Mouse (Mus musculus) intestine, embryonic 14.5 days (tissue): Measurements from ENCODE around the gene Ankef1. TPM values are rescaled to one million over a fixed set of nuclear protein-coding genes. Genes with fewer than 3 reads are reported as not detected.

Experiments
- ATAC-seq: fragments of 200-750 bp; cut with Nextera tagmentation; replicated peaks from 2 replicates; pipeline ENCODE4 v1.8.0; 2017; ENCODE audit warnings: low read depth, moderate number of reproducible peaks, moderate TSS enrichment, moderate library complexity; ENCODE audit not compliant: low FRiP score, low TSS enrichment
- DNase-seq: peaks from one replicate; pipeline ENCODE4 v3.0.0-alpha.2; 2018; ENCODE audit warnings: low spot score
- H3K27ac ChIP-seq: fragments of 300-500 bp; sonication (generic); 2 replicates; pipeline ENCODE4 v1.5.1; 2014; ENCODE audit warnings: low read depth, mild to moderate bottlenecking, control low read depth
- H3K27me3 ChIP-seq: fragments of 300-500 bp; sonication (generic); replicated peaks from 2 replicates; pipeline ENCODE4 v1.6.1; 2014; ENCODE audit warnings: low read length, control low read depth; ENCODE audit not compliant: control insufficient read depth, insufficient read depth
- H3K36me3 ChIP-seq: fragments of 300-500 bp; sonication (generic); 2 replicates; pipeline ENCODE4 v1.6.1; 2014; ENCODE audit warnings: low read length, control low read depth; ENCODE audit not compliant: control insufficient read depth, insufficient read depth
- H3K4me1 ChIP-seq: fragments of 300-500 bp; sonication (generic); replicated peaks from 2 replicates; pipeline ENCODE4 v1.6.1; 2014; ENCODE audit warnings: low read length, control low read depth, mixed read lengths; ENCODE audit not compliant: control insufficient read depth, insufficient read depth
- H3K4me2 ChIP-seq: fragments of 300-500 bp; sonication (generic); 2 replicates; pipeline ENCODE4 v1.6.1; 2014; ENCODE audit warnings: low read length
- H3K4me3 ChIP-seq: fragments of 300-500 bp; sonication (generic); 2 replicates; pipeline ENCODE4 v1.5.1; 2014; ENCODE audit warnings: low read depth, low read length, control low read depth, mixed read lengths
- H3K9ac ChIP-seq: fragments of 300-500 bp; sonication (generic); 2 replicates; pipeline ENCODE4 v1.6.1; 2014; ENCODE audit warnings: mild to moderate bottlenecking, low read length
- H3K9me3 ChIP-seq: fragments of 300-500 bp; sonication (generic); 2 replicates; pipeline ENCODE4 v1.6.1; 2016; ENCODE audit warnings: low read length, control low read depth; ENCODE audit not compliant: control insufficient read depth
- WGBS: fragments of 180-500 bp; shearing (Covaris S2); extraction: QIAGEN DNeasy Blood & Tissue Kit; methylation state at CpG from one replicate; pipeline ENCODE4 v1.1.7; 2014; 5-methylcytosine and 5-hydroxymethylcytosine counted together
- polyA plus RNA-seq: library from polyadenylated mRNA; unstranded; fragments of >200 nt; fragmentation: Nextera tagmentation; extraction: Ambion mirVana; gene quantifications from 2 replicates; pipeline ENCODE4 v1.2.1, GENCODE M21; 2014

Ankef1 gene
- polyA plus RNA-seq, 1 experiment from 2014 or later, result 0.35 TPM

DNA sequence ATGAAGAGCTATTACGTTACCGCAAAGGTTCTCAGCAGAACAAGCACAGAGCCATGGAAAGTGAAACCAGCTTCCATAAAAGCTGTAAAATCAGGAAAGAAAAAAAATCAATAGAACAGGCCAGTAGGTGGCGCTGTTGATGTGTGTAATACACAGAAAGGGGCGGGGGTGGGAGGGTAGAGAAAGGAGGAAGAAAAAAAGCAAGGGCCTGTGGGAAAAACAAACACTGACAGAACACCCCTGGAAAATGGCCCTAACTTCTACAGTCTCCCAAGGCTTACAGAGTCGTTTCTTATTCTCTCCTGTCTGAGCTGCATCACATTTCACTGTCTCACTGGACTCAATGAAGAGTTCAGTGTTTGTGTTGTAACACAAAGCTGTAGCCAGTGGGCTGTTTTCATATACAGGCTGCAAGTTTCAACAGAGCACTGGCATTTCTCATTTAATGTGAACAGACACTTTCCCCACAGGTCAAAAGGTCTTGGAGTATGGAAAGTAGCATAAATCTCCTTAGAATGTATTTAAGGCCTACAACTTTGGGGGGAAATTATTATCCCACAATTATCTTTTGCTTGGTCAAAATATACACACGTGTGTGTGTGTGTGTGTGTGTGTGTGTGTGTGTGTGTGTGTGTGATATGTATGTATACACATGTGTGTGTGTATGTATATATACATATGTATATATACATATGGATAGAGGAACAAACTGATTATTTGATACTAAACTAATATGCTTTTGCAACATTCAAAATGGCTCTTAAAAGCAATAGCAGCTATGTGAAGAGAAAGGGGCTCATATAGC lies 15.7 kb upstream of the Ankef1 start:
- H3K4me2 ChIP-seq, result peak overlapping the region; percentile 35; the same call in 1 of the 2 replicates

GRCm38 (mm10) chr2:136486986-136487385 lies 14.7 kb upstream of the Ankef1 start:
- 73% methylated on average over 5 of the region's 5 CpGs for WGBS
- ATAC-seq (no peak), DNase-seq (no peak)
- Histone ChIP-seq H3K4me1 (0 out of 2 replicates have a peak, but pooled peaks cover 4% of the 10 kb centered on the region), H3K9me3 (no peaks in the 10 kb centered on the region), H3K4me2 (no peak overlapping the region), H3K36me3 (no peaks in the 10 kb centered on the region), H3K27me3 (no peaks in the 10 kb centered on the region), H3K27ac (no peak overlapping the region), H3K9ac (no peak overlapping the region), H3K4me3 (no peak overlapping the region)

More for the DNA sequence above, 15.7 kb upstream of the Ankef1 start:
- Histone ChIP-seq H3K36me3 (no peaks in the 10 kb centered on the region), H3K4me1 (0 out of 2 replicates have a peak, but pooled peaks cover 4% of the 10 kb centered on the region), H3K9ac (no peak overlapping the region), H3K4me3 (no peak overlapping the region), H3K9me3 (no peaks in the 10 kb centered on the region), H3K27ac (0 out of 2 replicates have a peak overlapping the region, but pooled peaks have one; percentile 4), H3K27me3 (no peaks in the 10 kb centered on the region)
- WGBS, result 10% methylated on average over 6 of the region's 6 CpGs
- ATAC-seq (peak; percentile 88), DNase-seq (peak; percentile 90)

DNA sequence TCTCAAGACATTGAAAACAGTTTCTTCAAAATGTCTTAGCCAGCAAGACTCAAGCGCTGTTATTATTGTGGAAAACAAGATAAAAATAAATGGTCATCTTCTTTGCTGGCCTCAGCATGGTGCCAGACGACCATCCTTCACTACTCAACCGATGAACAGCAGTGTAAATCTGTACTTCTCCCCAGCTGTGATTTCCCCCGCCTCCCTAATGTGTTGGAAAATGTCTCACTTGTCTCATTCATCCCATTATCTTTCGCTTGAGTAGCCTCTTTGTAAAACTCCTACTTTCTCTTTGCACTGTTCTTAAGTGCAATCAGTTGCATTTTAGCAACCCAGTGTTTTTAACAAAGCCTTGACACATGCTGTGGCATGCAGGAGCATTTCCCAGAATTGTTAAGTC lies 9.4 kb downstream of the Ankef1 start:
- no peak for DNase-seq
- no peaks in the 10 kb centered on the region for H3K36me3 ChIP-seq
- WGBS, result 64% methylated on average over 5 of the region's 5 CpGs

DNA sequence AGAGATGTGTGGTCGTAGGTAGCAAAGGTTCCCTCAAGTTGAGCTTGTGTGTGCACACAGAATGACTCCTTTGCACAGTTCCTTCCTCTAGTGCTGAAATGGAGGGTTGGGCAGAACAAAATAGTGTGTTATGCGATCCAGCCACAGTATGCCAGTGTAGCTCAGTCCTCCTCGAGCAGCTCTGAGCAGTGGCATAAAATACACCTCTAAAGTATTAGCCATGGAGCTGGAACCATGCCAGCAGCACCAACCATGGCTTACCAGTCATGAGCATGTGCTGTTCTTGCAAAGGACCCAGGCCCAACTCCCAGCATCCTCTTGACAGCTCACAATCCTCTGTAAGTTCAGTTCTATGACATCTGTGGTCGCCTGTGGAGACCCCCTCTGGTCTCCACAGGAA lies 10.0 kb downstream of the Ankef1 start:
- no peak overlapping the region for H3K4me3 ChIP-seq
- ATAC-seq, result no peak
- no peaks in the 10 kb centered on the region for H3K36me3 ChIP-seq
- H3K4me1 ChIP-seq, result no peaks in the 10 kb centered on the region
- H3K27ac ChIP-seq, result no peak overlapping the region
- H3K27me3 ChIP-seq, result no peaks in the 10 kb centered on the region
- WGBS, result 80% methylated on average over 4 of the region's 4 CpGs
- no peak overlapping the region for H3K4me2 ChIP-seq
- no peak for DNase-seq
- no peak overlapping the region for H3K9ac ChIP-seq
- no peaks in the 10 kb centered on the region for H3K9me3 ChIP-seq

More for the DNA sequence above, 9.4 kb downstream of the Ankef1 start:
- no peak overlapping the region for H3K9ac ChIP-seq
- H3K9me3 ChIP-seq, result no peaks in the 10 kb centered on the region
- no peak overlapping the region for H3K27ac ChIP-seq
- no peaks in the 10 kb centered on the region for H3K4me1 ChIP-seq
- no peaks in the 10 kb centered on the region for H3K27me3 ChIP-seq
- H3K4me2 ChIP-seq, result no peak overlapping the region
- no peak overlapping the region for H3K4me3 ChIP-seq
- ATAC-seq, result no peak

GRCm38 (mm10) chr2:136512802-136513201 lies 11.1 kb downstream of the Ankef1 start:
- no peaks in the 10 kb centered on the region for H3K4me1 ChIP-seq
- 88% methylated on average over 5 of the region's 5 CpGs for WGBS
- H3K9ac ChIP-seq, result no peak overlapping the region
- no peak overlapping the region for H3K4me2 ChIP-seq
- DNase-seq (no peak), ATAC-seq (no peak)
- no peaks in the 10 kb centered on the region for H3K27me3 ChIP-seq
- no peak overlapping the region for H3K27ac ChIP-seq
- no peak overlapping the region for H3K4me3 ChIP-seq
- H3K36me3 ChIP-seq, result no peaks in the 10 kb centered on the region
- no peaks in the 10 kb centered on the region for H3K9me3 ChIP-seq

DNA sequence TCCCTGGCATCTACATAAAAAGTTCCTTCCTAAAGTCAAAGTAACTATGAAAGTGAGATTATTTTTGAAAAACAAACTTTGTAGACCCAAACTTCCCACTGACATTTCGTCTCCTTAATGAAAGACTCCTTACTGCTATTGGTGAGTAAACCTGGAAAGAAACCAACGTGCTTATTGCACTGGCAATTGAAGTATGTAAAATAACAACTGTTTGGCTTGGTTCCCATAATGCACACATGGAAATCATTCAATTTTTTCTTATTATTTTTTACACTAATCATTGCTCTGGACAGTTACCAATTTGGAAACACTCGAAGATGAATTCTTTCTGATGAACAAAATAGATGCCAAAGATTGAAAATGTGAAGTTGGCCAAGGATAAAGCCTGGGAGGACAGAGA lies 12.1 kb downstream of the Ankef1 start:
- Histone ChIP-seq H3K4me2 (no peak overlapping the region), H3K4me1 (no peaks in the 10 kb centered on the region), H3K9me3 (no peaks in the 10 kb centered on the region), H3K27me3 (no peaks in the 10 kb centered on the region), H3K27ac (no peak overlapping the region), H3K36me3 (no peaks in the 10 kb centered on the region), H3K9ac (no peak overlapping the region), H3K4me3 (no peak overlapping the region)
- WGBS, result 60% methylated on average over 3 of the region's 3 CpGs
- ATAC-seq (no peak), DNase-seq (no peak)

DNA sequence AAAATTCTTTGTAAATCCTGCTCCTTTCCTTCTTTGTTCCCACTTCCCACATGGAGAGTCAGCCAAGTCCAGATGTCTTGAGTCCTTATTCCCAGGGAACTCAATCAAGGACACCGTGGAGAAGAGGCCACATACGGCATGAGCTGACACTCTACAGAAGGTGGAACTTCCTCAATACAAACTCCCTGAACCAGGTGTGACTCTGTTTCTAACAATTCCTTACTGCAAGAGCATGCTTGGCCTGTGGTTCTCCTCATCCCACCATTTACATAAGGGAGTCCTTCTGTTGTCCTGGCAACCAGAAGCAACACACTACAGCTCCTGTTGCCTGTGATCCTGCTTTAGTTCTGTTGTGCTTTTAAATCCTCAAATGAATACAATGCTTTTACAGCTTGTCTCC lies 13.8 kb downstream of the Ankef1 start:
- H3K9ac ChIP-seq, result no peak overlapping the region
- H3K27me3 ChIP-seq, result no peaks in the 10 kb centered on the region
- H3K27ac ChIP-seq, result no peak overlapping the region
- H3K4me3 ChIP-seq, result no peak overlapping the region
- WGBS, result 85% methylated on average over 2 of the region's 2 CpGs
- H3K4me1 ChIP-seq, result no peaks in the 10 kb centered on the region
- H3K4me2 ChIP-seq, result no peak overlapping the region
- DNase-seq, result no peak
- ATAC-seq, result no peak
- no peaks in the 10 kb centered on the region for H3K9me3 ChIP-seq
- no peaks in the 10 kb centered on the region for H3K36me3 ChIP-seq

DNA sequence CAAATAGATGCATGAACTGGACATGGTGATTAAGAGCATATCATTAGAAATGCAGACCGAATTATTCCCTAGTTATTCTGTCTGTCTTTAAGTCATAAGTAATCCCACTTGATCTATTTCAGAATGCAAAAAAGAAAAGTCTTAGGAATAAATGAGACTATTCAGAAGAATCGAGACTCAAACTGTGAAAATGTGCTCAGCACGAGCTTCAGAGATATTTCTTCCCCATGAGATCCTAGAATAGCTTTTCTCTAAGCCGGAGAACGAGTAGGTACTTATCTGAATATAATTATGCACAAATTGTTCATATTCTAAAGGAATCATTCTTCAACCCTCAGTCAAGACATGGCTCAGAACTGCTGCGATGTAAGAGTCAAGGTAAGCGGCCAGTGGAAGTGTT lies 27.2 kb downstream of the Ankef1 start:
- ATAC-seq (no peak), DNase-seq (no peak)
- Histone ChIP-seq H3K4me2 (no peak overlapping the region), H3K9ac (no peak overlapping the region), H3K36me3 (no peaks in the 10 kb centered on the region), H3K27me3 (no peaks in the 10 kb centered on the region), H3K9me3 (no peaks in the 10 kb centered on the region), H3K27ac (no peak overlapping the region), H3K4me3 (no peak overlapping the region), H3K4me1 (no peaks in the 10 kb centered on the region)
- 90% methylated on average over 7 of the region's 7 CpGs for WGBS

GRCm38 (mm10) chr2:136532033-136532432 lies 30.3 kb downstream of the Ankef1 start:
- DNase-seq, result peak; percentile 83
- H3K9me3 ChIP-seq, result no peaks in the 10 kb centered on the region
- no peaks in the 10 kb centered on the region for H3K4me1 ChIP-seq
- peak overlapping the region; percentile 48 for H3K4me3 ChIP-seq
- H3K27ac ChIP-seq, result no peak overlapping the region
- peak overlapping the region; percentile 58 for H3K4me2 ChIP-seq
- no peaks in the 10 kb centered on the region for H3K36me3 ChIP-seq
- ATAC-seq, result peak; percentile 99
- peak overlapping the region; percentile 31 for H3K9ac ChIP-seq
- H3K27me3 ChIP-seq, result no peaks in the 10 kb centered on the region
- WGBS, result under 1% methylated on average over 23 of the region's 23 CpGs
